Mouse (Mus musculus) granulocyte monocyte progenitor cell, adult 5-6 weeks (primary cell): ENCODE measurements at regions not wholly inside any gene's neighbourhood (a gene's known extent, or its start where the extent isn't known, plus 50 kb on each side); places are given as distances from the start of the nearest gene placed in this dataset.

ENCODE experiments used
- ATAC-seq: replicated peaks from 2 replicates; pipeline ENCODE4 v1.8.0; 2016; ENCODE audit warnings: mild to moderate bottlenecking, moderate TSS enrichment, inconsistent platforms; ENCODE audit not compliant: poor library complexity, severe bottlenecking

GRCm38 (mm10) chr3:21951446-21952285 lies 124.8 kb upstream of the Tbl1xr1 start:
- peak; percentile 43 for ATAC-seq

GRCm38 (mm10) chr3:21952695-21953415 lies 123.6 kb upstream of the Tbl1xr1 start:
- ATAC-seq, result peak; percentile 52

GRCm38 (mm10) chr3:21953416-21953810 lies 123.0 kb upstream of the Tbl1xr1 start:
- ATAC-seq, result no peak

GRCm38 (mm10) chr3:21955681-21956080 lies 120.8 kb upstream of the Tbl1xr1 start:
- ATAC-seq, result peak; percentile 35

GRCm38 (mm10) chr3:21957105-21957504 lies 119.3 kb upstream of the Tbl1xr1 start:
- peak; percentile 38 for ATAC-seq

GRCm38 (mm10) chr3:21958595-21959286 lies 117.7 kb upstream of the Tbl1xr1 start:
- peak; percentile 42 for ATAC-seq

GRCm38 (mm10) chr3:21961091-21961490 lies 115.4 kb upstream of the Tbl1xr1 start:
- ATAC-seq, result peak; percentile 50

- peak; percentile 11; the same call in 1 of the 2 replicates for ATAC-seq
Measured at GRCm38 (mm10) chr3:21961746-21962145, 114.7 kb upstream of the Tbl1xr1 start.

- peak; percentile 43 for ATAC-seq
Measured at GRCm38 (mm10) chr3:21962360-21962782, 114.1 kb upstream of the Tbl1xr1 start.

GRCm38 (mm10) chr3:21962921-21963732 lies 113.3 kb upstream of the Tbl1xr1 start:
- ATAC-seq, result peak; percentile 22

- no peak for ATAC-seq
Measured at GRCm38 (mm10) chr3:21963733-21964351, 112.6 kb upstream of the Tbl1xr1 start.

GRCm38 (mm10) chr3:21964438-21964837 lies 112.0 kb upstream of the Tbl1xr1 start:
- no peak for ATAC-seq

GRCm38 (mm10) chr3:21965556-21965955 lies 110.9 kb upstream of the Tbl1xr1 start:
- ATAC-seq, result no peak; the same call in 1 of the 2 replicates

GRCm38 (mm10) chr3:21971731-21972130 lies 104.7 kb upstream of the Tbl1xr1 start:
- ATAC-seq, result 0 out of 2 replicates have a peak, but pooled peaks have one; percentile 22

- no peak for ATAC-seq
Measured at GRCm38 (mm10) chr3:21973153-21973552, 103.3 kb upstream of the Tbl1xr1 start.

- no peak for ATAC-seq
Measured at GRCm38 (mm10) chr3:21973681-21974080, 102.8 kb upstream of the Tbl1xr1 start.

- ATAC-seq, result no peak
Measured at GRCm38 (mm10) chr3:21974766-21975165, 101.7 kb upstream of the Tbl1xr1 start.

GRCm38 (mm10) chr3:21977775-21978174 lies 98.7 kb upstream of the Tbl1xr1 start:
- no peak for ATAC-seq

GRCm38 (mm10) chr3:21982991-21983390 lies 93.5 kb upstream of the Tbl1xr1 start:
- ATAC-seq, result peak; percentile 61
